Mouse (Mus musculus) liver, embryonic 12.5 days (tissue): ENCODE data around the gene Zfp316. TPM values are rescaled to one million over a fixed set of nuclear protein-coding genes. Genes with fewer than 3 reads are reported as not detected.
A peak's percentile ranks its signal among the peaks of the same experiment; 100 is the strongest.

Source experiments
- ATAC-seq: fragments of 200-750 bp; cut with Nextera tagmentation; 2 replicates; pipeline ENCODE4 v1.8.0; 2017; ENCODE audit warnings: moderate number of reproducible peaks, mild to moderate bottlenecking, moderate library complexity
- H3K27ac ChIP-seq: fragments of 300-500 bp; sonication (generic); 2 replicates; pipeline ENCODE4 v1.5.1; 2016; ENCODE audit warnings: mild to moderate bottlenecking
- H3K27me3 ChIP-seq: fragments of 300-500 bp; sonication (generic); replicated peaks from 2 replicates; pipeline ENCODE4 v1.6.1; 2016; ENCODE audit warnings: mild to moderate bottlenecking, moderate library complexity
- H3K36me3 ChIP-seq: fragments of 300-500 bp; sonication (generic); 2 replicates; pipeline ENCODE4 v1.6.1; 2016; ENCODE audit warnings: mild to moderate bottlenecking, moderate library complexity
- H3K4me1 ChIP-seq: fragments of 300-500 bp; sonication (generic); 2 replicates; pipeline ENCODE4 v1.6.1; 2016
- H3K4me2 ChIP-seq: fragments of 300-500 bp; sonication (generic); 2 replicates; pipeline ENCODE4 v1.6.1; 2016; ENCODE audit warnings: mild to moderate bottlenecking, moderate library complexity
- H3K4me3 ChIP-seq: fragments of 300-500 bp; sonication (generic); 2 replicates; pipeline ENCODE4 v1.5.1; 2016; ENCODE audit warnings: mild to moderate bottlenecking, moderate library complexity
- H3K9ac ChIP-seq: fragments of 300-500 bp; sonication (generic); 2 replicates; pipeline ENCODE4 v1.6.1; 2016; ENCODE audit warnings: mild to moderate bottlenecking, moderate library complexity
- H3K9me3 ChIP-seq: fragments of 300-500 bp; sonication (generic); replicated peaks from 2 replicates; pipeline ENCODE4 v1.6.1; 2016; ENCODE audit warnings: mild to moderate bottlenecking, moderate library complexity
- WGBS: fragments of 180-500 bp; shearing (Covaris S2); methylation state at CpG from one replicate; pipeline ENCODE4 v1.1.7; 2016; ENCODE audit not compliant: insufficient replicate concordance; 5-methylcytosine and 5-hydroxymethylcytosine counted together
- polyA plus RNA-seq: library from polyadenylated mRNA; unstranded; fragments of >200 nt; fragmentation: Nextera tagmentation; extraction: Ambion mirVana; gene quantifications from 2 replicates; pipeline ENCODE4 v1.2.1, GENCODE M21; 2016

Zfp316 gene
- polyA plus RNA-seq, 1 experiment from 2014 or later, result 1.0 TPM

GRCm38 (mm10) chr5:143275761-143276160 lies 5.9 kb upstream of the Zfp316 start:
- no peak for ATAC-seq
- H3K27me3 ChIP-seq, result peaks cover 65% of the 10 kb centered on the region
- no peaks in the 10 kb centered on the region for H3K36me3 ChIP-seq
- H3K9ac ChIP-seq, result no peak overlapping the region
- H3K4me3 ChIP-seq, result no peak overlapping the region
- no peak overlapping the region for H3K4me2 ChIP-seq
- WGBS, result 34% methylated on average over 5 of the region's 5 CpGs
- no peaks in the 10 kb centered on the region for H3K9me3 ChIP-seq
- H3K27ac ChIP-seq, result no peak overlapping the region
- H3K4me1 ChIP-seq, result no peaks in the 10 kb centered on the region

GRCm38 (mm10) chr5:143272540-143273330 lies 2.9 kb upstream of the Zfp316 start:
- ATAC-seq, result no peak
- no peak overlapping the region for H3K4me2 ChIP-seq
- H3K27me3 ChIP-seq, result peaks cover 67% of the 10 kb centered on the region
- H3K9ac ChIP-seq, result no peak overlapping the region
- WGBS, result 76% methylated on average over 16 of the region's 16 CpGs
- peaks cover 19% of the 10 kb centered on the region for H3K4me1 ChIP-seq
- H3K36me3 ChIP-seq, result no peaks in the 10 kb centered on the region
- H3K27ac ChIP-seq, result no peak overlapping the region
- no peak overlapping the region for H3K4me3 ChIP-seq
- H3K9me3 ChIP-seq, result no peaks in the 10 kb centered on the region

- Histone ChIP-seq H3K9ac (no peak overlapping the region), H3K9me3 (no peaks in the 10 kb centered on the region), H3K4me3 (no peak overlapping the region), H3K4me2 (no peak overlapping the region), H3K27ac (no peak overlapping the region), H3K4me1 (peaks cover 19% of the 10 kb centered on the region), H3K27me3 (peaks cover 67% of the 10 kb centered on the region), H3K36me3 (no peaks in the 10 kb centered on the region)
- no peak for ATAC-seq
- 45% methylated on average over 3 of the region's 3 CpGs for WGBS
Measured at GRCm38 (mm10) chr5:143272108-143272507, 2.3 kb upstream of the Zfp316 start.

GRCm38 (mm10) chr5:143271642-143272041 lies 1.8 kb upstream of the Zfp316 start:
- 60% methylated on average over 6 of the region's 6 CpGs for WGBS
- no peaks in the 10 kb centered on the region for H3K36me3 ChIP-seq
- no peaks in the 10 kb centered on the region for H3K9me3 ChIP-seq
- peaks cover 19% of the 10 kb centered on the region for H3K4me1 ChIP-seq
- no peak overlapping the region for H3K4me2 ChIP-seq
- H3K27ac ChIP-seq, result no peak overlapping the region
- H3K9ac ChIP-seq, result no peak overlapping the region
- H3K27me3 ChIP-seq, result peaks cover 66% of the 10 kb centered on the region
- no peak for ATAC-seq
- H3K4me3 ChIP-seq, result no peak overlapping the region

GRCm38 (mm10) chr5:143270151-143270519 lies 313 bp upstream of the Zfp316 start:
- peak overlapping the region; percentile 72 for H3K4me3 ChIP-seq
- H3K27me3 ChIP-seq, result peaks cover 55% of the 10 kb centered on the region
- no peak for ATAC-seq
- WGBS, result 8% methylated on average over 12 of the region's 12 CpGs
- H3K9ac ChIP-seq, result peak overlapping the region; percentile 62
- H3K9me3 ChIP-seq, result no peaks in the 10 kb centered on the region
- peaks cover 19% of the 10 kb centered on the region for H3K4me1 ChIP-seq
- H3K36me3 ChIP-seq, result no peaks in the 10 kb centered on the region
- peak overlapping the region; percentile 86 for H3K4me2 ChIP-seq
- no peak overlapping the region for H3K27ac ChIP-seq

- no peak overlapping the region for H3K9ac ChIP-seq
Measured at GRCm38 (mm10) chr5:143268985-143269362, 848 bp downstream of the Zfp316 start.

GRCm38 (mm10) chr5:143266794-143267193 lies 3.0 kb downstream of the Zfp316 start:
- Histone ChIP-seq H3K9me3 (no peaks in the 10 kb centered on the region), H3K27ac (no peak overlapping the region), H3K4me1 (peaks cover 19% of the 10 kb centered on the region), H3K9ac (no peak overlapping the region), H3K36me3 (0 out of 2 replicates have a peak, but pooled peaks cover 6% of the 10 kb centered on the region), H3K4me3 (no peak overlapping the region), H3K4me2 (no peak overlapping the region), H3K27me3 (peaks cover 60% of the 10 kb centered on the region)
- 60% methylated on average over 6 of the region's 6 CpGs for WGBS
- no peak for ATAC-seq

More at GRCm38 (mm10) chr5:143268985-143269362, 848 bp downstream of the Zfp316 start:
- Histone ChIP-seq H3K27ac (no peak overlapping the region), H3K4me1 (peaks cover 19% of the 10 kb centered on the region), H3K27me3 (peaks cover 50% of the 10 kb centered on the region), H3K9me3 (no peaks in the 10 kb centered on the region), H3K4me2 (peak overlapping the region; percentile 86), H3K4me3 (peak overlapping the region; percentile 72), H3K36me3 (no peaks in the 10 kb centered on the region)
- WGBS, result 33% methylated on average over 8 of the region's 8 CpGs
- no peak for ATAC-seq

- H3K27me3 ChIP-seq, result peaks cover 48% of the 10 kb centered on the region
- no peak overlapping the region for H3K9ac ChIP-seq
- 0 out of 2 replicates have a peak, but pooled peaks cover 6% of the 10 kb centered on the region for H3K36me3 ChIP-seq
- no peak overlapping the region for H3K27ac ChIP-seq
- no peak overlapping the region for H3K4me3 ChIP-seq
- H3K9me3 ChIP-seq, result no peaks in the 10 kb centered on the region
- no peak overlapping the region for H3K4me2 ChIP-seq
- no peak for ATAC-seq
- H3K4me1 ChIP-seq, result peaks cover 16% of the 10 kb centered on the region
- WGBS, result 39% methylated on average over 1 of the region's 1 CpGs
Measured at GRCm38 (mm10) chr5:143265409-143265808, 4.4 kb downstream of the Zfp316 start.

GRCm38 (mm10) chr5:143264689-143265088 lies 5.1 kb downstream of the Zfp316 start:
- H3K36me3 ChIP-seq, result 0 out of 2 replicates have a peak, but pooled peaks cover 6% of the 10 kb centered on the region
- H3K9ac ChIP-seq, result no peak overlapping the region
- H3K4me3 ChIP-seq, result no peak overlapping the region
- no peak overlapping the region for H3K4me2 ChIP-seq
- no peak for ATAC-seq
- WGBS, result 80% methylated on average over 10 of the region's 10 CpGs
- H3K9me3 ChIP-seq, result no peaks in the 10 kb centered on the region
- H3K27ac ChIP-seq, result no peak overlapping the region
- peaks cover 9% of the 10 kb centered on the region for H3K4me1 ChIP-seq
- H3K27me3 ChIP-seq, result peaks cover 47% of the 10 kb centered on the region

GRCm38 (mm10) chr5:143261636-143262035 lies 8.2 kb downstream of the Zfp316 start:
- Histone ChIP-seq H3K9ac (no peak overlapping the region), H3K4me2 (no peak overlapping the region), H3K27me3 (peaks cover 50% of the 10 kb centered on the region), H3K27ac (no peak overlapping the region), H3K4me3 (no peak overlapping the region), H3K9me3 (no peaks in the 10 kb centered on the region), H3K4me1 (no peaks in the 10 kb centered on the region), H3K36me3 (0 out of 2 replicates have a peak, but pooled peaks cover 6% of the 10 kb centered on the region)
- ATAC-seq, result no peak
- WGBS, result 75% methylated on average over 8 of the region's 8 CpGs

GRCm38 (mm10) chr5:143255802-143256201 lies 14.0 kb downstream of the Zfp316 start:
- no peak overlapping the region for H3K4me3 ChIP-seq
- no peak overlapping the region for H3K4me2 ChIP-seq
- 55% methylated on average over 5 of the region's 5 CpGs for WGBS
- H3K4me1 ChIP-seq, result peaks cover 19% of the 10 kb centered on the region
- no peaks in the 10 kb centered on the region for H3K36me3 ChIP-seq
- H3K9ac ChIP-seq, result no peak overlapping the region
- H3K27ac ChIP-seq, result no peak overlapping the region
- no peaks in the 10 kb centered on the region for H3K9me3 ChIP-seq
- ATAC-seq, result no peak
- H3K27me3 ChIP-seq, result peaks cover 94% of the 10 kb centered on the region

- no peaks in the 10 kb centered on the region for H3K36me3 ChIP-seq
- WGBS, result 9% methylated on average over 24 of the region's 24 CpGs
- H3K4me2 ChIP-seq, result no peak overlapping the region
- 0 out of 2 replicates have a peak overlapping the region, but pooled peaks have one; percentile 41 for H3K4me3 ChIP-seq
- H3K9ac ChIP-seq, result no peak overlapping the region
- H3K4me1 ChIP-seq, result peaks cover 19% of the 10 kb centered on the region
- H3K9me3 ChIP-seq, result no peaks in the 10 kb centered on the region
- H3K27me3 ChIP-seq, result peaks cover 97% of the 10 kb centered on the region
- no peak for ATAC-seq
- H3K27ac ChIP-seq, result no peak overlapping the region
Measured at GRCm38 (mm10) chr5:143255131-143255519, 14.7 kb downstream of the Zfp316 start.
